Mouse (Mus musculus) liver, embryonic 14.5 days (tissue): ENCODE data around the gene Snph. TPM values are rescaled to one million over a fixed set of nuclear protein-coding genes. Genes with fewer than 3 reads are reported as not detected.

ENCODE experiments used
- ATAC-seq: fragments of 200-750 bp; cut with Nextera tagmentation; 2 replicates; pipeline ENCODE4 v1.8.0; 2017; ENCODE audit warnings: moderate number of reproducible peaks, mild to moderate bottlenecking, moderate library complexity; ENCODE audit not compliant: insufficient read depth
- DNase-seq, 3 experiments: peaks; one replicate each; pipeline ENCODE4 v3.0.0-alpha.2; 2012 to 2013; ENCODE audit warnings: low read depth in 3 of 3, low spot score in 3 of 3
- H3K27ac ChIP-seq: fragments of 300-500 bp; sonication (generic); 2 replicates; pipeline ENCODE4 v1.5.1; 2014; ENCODE audit warnings: moderate library complexity, mild to moderate bottlenecking, control low read depth, inconsistent platforms
- H3K27me3 ChIP-seq: fragments of 300-500 bp; sonication (generic); 2 replicates; pipeline ENCODE4 v1.6.1; 2014; ENCODE audit warnings: mild to moderate bottlenecking, low read length, moderate library complexity; ENCODE audit not compliant: control insufficient read depth, insufficient read depth
- H3K36me3 ChIP-seq: fragments of 300-500 bp; sonication (generic); replicated peaks from 2 replicates; pipeline ENCODE4 v1.6.1; 2014; ENCODE audit warnings: low read depth; ENCODE audit not compliant: control insufficient read depth, insufficient read depth
- H3K4me1 ChIP-seq, 2 experiments: fragments of 200-500 bp in 1 of 2; fragments of 300-500 bp in 1 of 2; sonication (generic) in 1 of 2; replicated peaks; 2 replicates each; pipeline ENCODE4 v1.6.1; 2012 to 2014; ENCODE audit warnings: antibody characterized with exemption in 1 of 2, inconsistent platforms in 1 of 2, low read length in 1 of 2; ENCODE audit not compliant: control insufficient read depth in 2 of 2, insufficient read depth in 2 of 2
- H3K4me2 ChIP-seq: fragments of 300-500 bp; sonication (generic); 2 replicates; pipeline ENCODE4 v1.6.1; 2014; ENCODE audit warnings: low read depth, mild to moderate bottlenecking, control low read depth, moderate library complexity
- H3K4me3 ChIP-seq, 2 experiments: fragments of 200-500 bp in 1 of 2; fragments of 300-500 bp in 1 of 2; sonication (generic) in 1 of 2; 2 replicates each; pipeline ENCODE4 v1.5.1; 2012 to 2014; ENCODE audit warnings: low read depth in 2 of 2, low read length in 2 of 2, mild to moderate bottlenecking in 2 of 2, control low read depth in 1 of 2, inconsistent platforms in 1 of 2, moderate library complexity in 1 of 2; ENCODE audit not compliant: insufficient read depth in 1 of 2
- H3K9ac ChIP-seq: fragments of 300-500 bp; sonication (generic); replicated peaks from 2 replicates; pipeline ENCODE4 v1.6.1; 2014; ENCODE audit warnings: mild to moderate bottlenecking, control low read depth, moderate library complexity
- H3K9me3 ChIP-seq: fragments of 300-500 bp; sonication (generic); 2 replicates; pipeline ENCODE4 v1.6.1; 2016; ENCODE audit warnings: low read length, mixed read lengths; ENCODE audit not compliant: control insufficient read depth
- CTCF ChIP-seq: IDR thresholded peaks from 2 replicates; pipeline ENCODE4 v1.5.1; 2016; ENCODE audit warnings: antibody characterized with exemption, low read depth, control low read depth
- EP300 ChIP-seq: IDR thresholded peaks from 2 replicates; pipeline ENCODE4 v1.6.1; 2016; ENCODE audit warnings: antibody characterized with exemption, low read depth
- WGBS: fragments of 180-500 bp; shearing (Covaris S2); extraction: QIAGEN DNeasy Blood & Tissue Kit; methylation state at CpG from one replicate; pipeline ENCODE4 v1.1.7; 2014; ENCODE audit not compliant: insufficient replicate concordance; 5-methylcytosine and 5-hydroxymethylcytosine counted together
- polyA plus RNA-seq, 2 experiments: library from polyadenylated mRNA; depleted of rRNA in 1 of 2; stranded (reverse) in 1 of 2; unstranded in 1 of 2; fragments of >200 nt; fragmentation: Nextera tagmentation in 1 of 2; extraction: Ambion mirVana in 1 of 2; gene quantifications; 2 replicates each; pipeline versions ENCODE4 v1.2.1 to v1.2.3; 2012 to 2014

The Snph gene
- polyA plus RNA-seq (2012; rRNA removed) (0.01 and 0.02 TPM in 2 replicates), polyA plus RNA-seq (2014; fragmentation: Nextera tagmentation; extraction: Ambion mirVana) (not detected in 2 replicates)

DNA sequence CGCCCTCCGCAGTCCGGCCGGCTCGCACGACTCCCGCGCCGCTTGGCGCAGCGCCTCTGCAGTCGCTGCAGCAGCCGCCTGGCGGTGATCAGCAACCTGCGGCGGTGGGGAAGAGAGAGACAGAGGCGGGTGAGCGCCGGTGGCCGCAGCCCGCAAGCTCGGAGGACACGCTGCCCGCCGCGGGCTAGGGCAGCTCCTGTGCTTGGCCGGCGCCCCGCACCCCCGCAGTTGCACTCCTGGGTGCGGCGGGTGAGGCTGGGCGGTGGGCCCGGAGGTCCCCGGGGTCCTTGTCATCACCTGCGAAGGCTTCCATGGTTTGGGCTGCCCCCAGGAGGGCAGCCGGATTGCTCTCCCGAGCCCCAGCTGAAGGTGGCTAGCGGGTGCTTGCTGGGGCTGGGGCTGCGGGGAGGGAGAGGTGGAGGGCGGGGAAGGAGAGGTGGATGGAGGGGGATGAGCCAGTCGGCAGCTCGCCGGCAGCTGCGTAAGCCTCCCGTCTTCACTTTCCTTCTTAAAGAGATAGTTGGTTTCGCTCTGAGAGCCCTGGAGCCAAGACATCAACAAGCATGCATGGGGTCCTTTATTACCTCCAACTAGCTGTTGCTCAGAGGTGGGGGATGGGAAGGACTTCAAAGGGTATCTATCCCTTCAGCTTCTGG lies at the start of gene Snph:
Snph (minus strand) TSS at position 435 of the 656 bp plus-strand sequence.
- H3K9ac ChIP-seq = no peak within 1 kb of the TSS
- no peak for ATAC-seq
- peak within 1 kb of the TSS; percentile 47 for H3K4me2 ChIP-seq
- H3K36me3 ChIP-seq = no peaks in the 10 kb centered on the region
- TF ChIP-seq CTCF (peak; percentile 26; the same call in 1 of the 2 replicates), EP300 (no peak)
- peak within 1 kb of the TSS in 1 of 2 experiments; percentile 8; a peak in 2 of 4 replicates for H3K4me3 ChIP-seq
- no peak within 1 kb of the TSS for H3K27ac ChIP-seq
- DNase-seq = no peak
- under 1% methylated on average over 44 of the region's 47 CpGs for WGBS
- no peaks in the 10 kb centered on the region for H3K4me1 ChIP-seq
- no peaks in the 10 kb centered on the region for H3K9me3 ChIP-seq
- H3K27me3 ChIP-seq = peaks cover 37% of the 10 kb centered on the region

- TF ChIP-seq CTCF = no peak
- no peak for TF ChIP-seq EP300
- WGBS = 45% methylated on average over 2 of the region's 2 CpGs
- no peak for ATAC-seq
- Histone ChIP-seq H3K4me1 (no peaks in the 10 kb centered on the region), H3K4me2 (no peak overlapping the region), H3K9ac (no peak overlapping the region), H3K9me3 (no peaks in the 10 kb centered on the region), H3K27ac (no peak overlapping the region), H3K36me3 (no peaks in the 10 kb centered on the region), H3K27me3 (no peaks in the 10 kb centered on the region), H3K4me3 (no peak overlapping the region)
- no peak for DNase-seq
Measured at GRCm38 (mm10) chr2:151676234-151676633, 43.8 kb upstream of the Snph start.

DNA sequence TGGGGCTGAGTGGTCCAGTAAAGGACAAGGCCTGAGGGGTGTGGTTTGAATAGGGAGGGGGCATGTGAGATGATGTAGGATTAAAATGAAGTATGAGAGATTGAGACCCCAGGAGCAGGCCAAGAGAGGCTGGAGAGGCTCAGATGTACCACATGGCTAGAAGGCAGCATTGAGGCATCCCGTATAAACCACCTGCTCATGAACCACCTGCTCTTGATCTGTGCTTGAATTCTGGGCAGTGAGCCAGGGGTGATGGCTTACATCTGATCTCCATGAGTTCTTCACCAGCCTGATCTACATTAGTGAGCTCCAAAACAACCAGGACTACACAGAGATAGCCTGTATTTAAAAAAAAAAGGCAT lies 38.6 kb upstream of the Snph start:
- no peak overlapping the region for H3K9ac ChIP-seq
- no peaks in the 10 kb centered on the region for H3K4me1 ChIP-seq
- ATAC-seq = no peak
- no peak for DNase-seq
- H3K27me3 ChIP-seq = no peaks in the 10 kb centered on the region
- no peak overlapping the region for H3K4me2 ChIP-seq
- H3K4me3 ChIP-seq = no peak overlapping the region
- TF ChIP-seq CTCF = no peak
- no peak for TF ChIP-seq EP300
- H3K36me3 ChIP-seq = no peaks in the 10 kb centered on the region
- H3K9me3 ChIP-seq = no peaks in the 10 kb centered on the region
- H3K27ac ChIP-seq = no peak overlapping the region
- WGBS = 46% methylated on average over 1 of the region's 1 CpGs

GRCm38 (mm10) chr2:151670026-151670967 lies 37.9 kb upstream of the Snph start:
- H3K4me1 ChIP-seq = no peaks in the 10 kb centered on the region
- DNase-seq (peak in 1 of 3 experiments; percentile 2), ATAC-seq (peak; percentile 64)
- no peaks in the 10 kb centered on the region for H3K9me3 ChIP-seq
- no peaks in the 10 kb centered on the region for H3K36me3 ChIP-seq
- no peak for TF ChIP-seq EP300
- TF ChIP-seq CTCF = no peak
- H3K9ac ChIP-seq = no peak overlapping the region
- no peaks in the 10 kb centered on the region for H3K27me3 ChIP-seq
- H3K4me3 ChIP-seq = no peak overlapping the region
- H3K4me2 ChIP-seq = no peak overlapping the region
- no peak overlapping the region for H3K27ac ChIP-seq
- 39% methylated on average over 48 of the region's 48 CpGs for WGBS

DNA sequence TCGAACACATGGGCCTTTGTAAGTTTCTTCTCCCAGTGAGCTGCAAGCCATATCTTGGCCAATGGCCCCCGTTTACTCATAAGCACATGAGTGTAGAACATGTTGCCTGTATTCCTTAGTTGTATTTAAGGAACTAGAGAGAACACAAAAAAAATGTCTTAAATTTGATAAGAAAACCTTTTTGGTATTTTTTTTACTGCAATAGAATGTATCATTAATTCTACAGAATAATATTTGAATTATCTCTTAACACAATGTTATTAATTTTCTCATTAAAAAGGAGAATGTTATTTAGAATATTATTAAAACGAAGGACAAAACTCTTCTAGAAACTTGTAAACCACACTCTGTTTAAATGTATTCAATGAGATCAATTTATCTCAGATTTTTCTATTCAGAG lies 36.0 kb upstream of the Snph start, which contains the start of gene Rad21l:
Rad21l (minus strand) TSS at position 101 of the 400 bp plus-strand sequence.
- H3K4me2 ChIP-seq = no peak within 1 kb of the TSS
- 41% methylated on average over 3 of the region's 3 CpGs for WGBS
- no peak for TF ChIP-seq EP300
- TF ChIP-seq CTCF = no peak
- H3K36me3 ChIP-seq = no peaks in the 10 kb centered on the region
- H3K27ac ChIP-seq = no peak within 1 kb of the TSS
- no peak for DNase-seq
- no peaks in the 10 kb centered on the region for H3K27me3 ChIP-seq
- H3K9me3 ChIP-seq = no peaks in the 10 kb centered on the region
- no peaks in the 10 kb centered on the region for H3K4me1 ChIP-seq
- no peak within 1 kb of the TSS for H3K4me3 ChIP-seq
- no peak within 1 kb of the TSS for H3K9ac ChIP-seq
- no peak for ATAC-seq
